Mouse (Mus musculus): ENCODE measurements around the gene Atl3. TPM values are rescaled to one million over a fixed set of nuclear protein-coding genes. Genes with fewer than 3 reads are reported as not detected.

Atl3 gene
- polyA plus RNA-seq, 1 experiment from 2014 or later = 14.8 TPM

- Histone ChIP-seq H3K36me3 (ENCODE audit: insufficient read depth, low read length) (no peaks in the 10 kb centered on the region), H3K4me2 (ENCODE audit: low read length) (no peak overlapping the region), H3K9ac (ENCODE audit: low read depth, low read length) (no peak overlapping the region), H3K4me3 (replicated peaks; ENCODE audit: low read depth, low read length) (no peak overlapping the region), H3K4me1 (replicated peaks; ENCODE audit: insufficient read depth, low read length) (no peaks in the 10 kb centered on the region), H3K27ac (no peak overlapping the region), H3K27me3 (ENCODE audit: insufficient read depth, low read length) (no peaks in the 10 kb centered on the region), H3K9me3 (replicated peaks; ENCODE audit: low read length) (no peaks in the 10 kb centered on the region)
- TF ChIP-seq CTCF (IDR thresholded peaks at IDR 0.05; ENCODE audit: low read depth) = no peak
- no peak for ATAC-seq (replicated peaks; ENCODE audit: low FRiP score, low read depth)
- WGBS = 83% methylated on average over 5 of the region's 5 CpGs
- DNase-seq (ENCODE audit: low spot score) = no peak
These were observed 75.8 kb downstream of the Atl3 start for GRCm38 (mm10) chr19:7569650-7570049.

GRCm38 (mm10) chr19:7576180-7576579 is 82.3 kb downstream of the Atl3 start:
- Histone ChIP-seq H3K27me3 (ENCODE audit: insufficient read depth, low read length) (no peaks in the 10 kb centered on the region), H3K9me3 (replicated peaks; ENCODE audit: low read length) (no peaks in the 10 kb centered on the region), H3K4me2 (ENCODE audit: low read length) (no peak overlapping the region), H3K27ac (no peak overlapping the region), H3K4me3 (replicated peaks; ENCODE audit: low read depth, low read length) (no peak overlapping the region), H3K36me3 (ENCODE audit: insufficient read depth, low read length) (no peaks in the 10 kb centered on the region), H3K9ac (ENCODE audit: low read depth, low read length) (no peak overlapping the region), H3K4me1 (replicated peaks; ENCODE audit: insufficient read depth, low read length) (no peaks in the 10 kb centered on the region)
- ATAC-seq (replicated peaks; ENCODE audit: low FRiP score, low read depth) (no peak), DNase-seq (ENCODE audit: low spot score) (no peak)
- no peak for TF ChIP-seq CTCF (IDR thresholded peaks at IDR 0.05; ENCODE audit: low read depth)
- WGBS = 84% methylated on average over 1 of the region's 1 CpGs

GRCm38 (mm10) chr19:7577710-7578109 is 83.9 kb downstream of the Atl3 start:
- H3K9me3 ChIP-seq (replicated peaks; ENCODE audit: low read length) = no peaks in the 10 kb centered on the region
- ATAC-seq (replicated peaks; ENCODE audit: low FRiP score, low read depth) = no peak
- H3K36me3 ChIP-seq (ENCODE audit: insufficient read depth, low read length) = no peaks in the 10 kb centered on the region
- no peak overlapping the region for H3K4me3 ChIP-seq (replicated peaks; ENCODE audit: low read depth, low read length)
- WGBS = 74% methylated on average over 3 of the region's 3 CpGs
- no peak overlapping the region for H3K27ac ChIP-seq
- no peaks in the 10 kb centered on the region for H3K4me1 ChIP-seq (replicated peaks; ENCODE audit: insufficient read depth, low read length)
- H3K27me3 ChIP-seq (ENCODE audit: insufficient read depth, low read length) = no peaks in the 10 kb centered on the region
- DNase-seq (ENCODE audit: low spot score) = no peak
- H3K4me2 ChIP-seq (ENCODE audit: low read length) = no peak overlapping the region
- no peak for TF ChIP-seq CTCF (IDR thresholded peaks at IDR 0.05; ENCODE audit: low read depth)
- no peak overlapping the region for H3K9ac ChIP-seq (ENCODE audit: low read depth, low read length)

- H3K9ac ChIP-seq (ENCODE audit: low read depth, low read length) = no peak overlapping the region
- WGBS = 38% methylated on average over 5 of the region's 5 CpGs
- no peaks in the 10 kb centered on the region for H3K27me3 ChIP-seq (ENCODE audit: insufficient read depth, low read length)
- DNase-seq (ENCODE audit: low spot score) (no peak), ATAC-seq (replicated peaks; ENCODE audit: low FRiP score, low read depth) (no peak)
- H3K27ac ChIP-seq = no peak overlapping the region
- no peaks in the 10 kb centered on the region for H3K4me1 ChIP-seq (replicated peaks; ENCODE audit: insufficient read depth, low read length)
- H3K4me2 ChIP-seq (ENCODE audit: low read length) = no peak overlapping the region
- no peak overlapping the region for H3K4me3 ChIP-seq (replicated peaks; ENCODE audit: low read depth, low read length)
- no peaks in the 10 kb centered on the region for H3K9me3 ChIP-seq (replicated peaks; ENCODE audit: low read length)
- no peaks in the 10 kb centered on the region for H3K36me3 ChIP-seq (ENCODE audit: insufficient read depth, low read length)
- TF ChIP-seq CTCF (IDR thresholded peaks at IDR 0.05; ENCODE audit: low read depth) = no peak
These were observed 87.2 kb downstream of the Atl3 start for GRCm38 (mm10) chr19:7581042-7581441.

GRCm38 (mm10) chr19:7583101-7583500 is 89.3 kb downstream of the Atl3 start:
- ATAC-seq (replicated peaks; ENCODE audit: low FRiP score, low read depth) (no peak), DNase-seq (ENCODE audit: low spot score) (peak; percentile 33)
- Histone ChIP-seq H3K4me3 (replicated peaks; ENCODE audit: low read depth, low read length) (no peak overlapping the region), H3K9me3 (replicated peaks; ENCODE audit: low read length) (no peaks in the 10 kb centered on the region), H3K27ac (no peak overlapping the region), H3K4me2 (ENCODE audit: low read length) (no peak overlapping the region), H3K27me3 (ENCODE audit: insufficient read depth, low read length) (no peaks in the 10 kb centered on the region), H3K9ac (ENCODE audit: low read depth, low read length) (no peak overlapping the region), H3K4me1 (replicated peaks; ENCODE audit: insufficient read depth, low read length) (no peaks in the 10 kb centered on the region), H3K36me3 (ENCODE audit: insufficient read depth, low read length) (no peaks in the 10 kb centered on the region)
- TF ChIP-seq CTCF (IDR thresholded peaks at IDR 0.05; ENCODE audit: low read depth) = no peak
- 66% methylated on average over 7 of the region's 7 CpGs for WGBS

GRCm38 (mm10) chr19:7583599-7583998 is 89.8 kb downstream of the Atl3 start:
- WGBS = 78% methylated on average over 3 of the region's 3 CpGs
- no peak for TF ChIP-seq CTCF (IDR thresholded peaks at IDR 0.05; ENCODE audit: low read depth)
- no peak overlapping the region for H3K27ac ChIP-seq
- H3K4me3 ChIP-seq (replicated peaks; ENCODE audit: low read depth, low read length) = no peak overlapping the region
- H3K36me3 ChIP-seq (ENCODE audit: insufficient read depth, low read length) = no peaks in the 10 kb centered on the region
- H3K4me2 ChIP-seq (ENCODE audit: low read length) = no peak overlapping the region
- DNase-seq (ENCODE audit: low spot score) = no peak
- no peaks in the 10 kb centered on the region for H3K9me3 ChIP-seq (replicated peaks; ENCODE audit: low read length)
- ATAC-seq (replicated peaks; ENCODE audit: low FRiP score, low read depth) = no peak
- no peak overlapping the region for H3K9ac ChIP-seq (ENCODE audit: low read depth, low read length)
- H3K27me3 ChIP-seq (ENCODE audit: insufficient read depth, low read length) = no peaks in the 10 kb centered on the region
- no peaks in the 10 kb centered on the region for H3K4me1 ChIP-seq (replicated peaks; ENCODE audit: insufficient read depth, low read length)

- H3K36me3 ChIP-seq (ENCODE audit: insufficient read depth, low read length) = no peaks in the 10 kb centered on the region
- no peak overlapping the region for H3K9ac ChIP-seq (ENCODE audit: low read depth, low read length)
- no peak for DNase-seq (ENCODE audit: low spot score)
- H3K4me2 ChIP-seq (ENCODE audit: low read length) = no peak overlapping the region
- TF ChIP-seq CTCF (IDR thresholded peaks at IDR 0.05; ENCODE audit: low read depth) = no peak
- H3K27ac ChIP-seq = no peak overlapping the region
- 84% methylated on average over 8 of the region's 8 CpGs for WGBS
- no peak overlapping the region for H3K4me3 ChIP-seq (replicated peaks; ENCODE audit: low read depth, low read length)
- H3K4me1 ChIP-seq (replicated peaks; ENCODE audit: insufficient read depth, low read length) = no peaks in the 10 kb centered on the region
- ATAC-seq (replicated peaks; ENCODE audit: low FRiP score, low read depth) = no peak
- H3K9me3 ChIP-seq (replicated peaks; ENCODE audit: low read length) = no peaks in the 10 kb centered on the region
- H3K27me3 ChIP-seq (ENCODE audit: insufficient read depth, low read length) = no peaks in the 10 kb centered on the region
These were observed 91.4 kb downstream of the Atl3 start for GRCm38 (mm10) chr19:7585279-7585678.

All from kidney, postnatal 0 days (tissue).